Mouse (Mus musculus) cerebellum, adult 2 months (tissue): Measurements from ENCODE around the gene Zcchc13. TPM values are rescaled to one million over a fixed set of nuclear protein-coding genes. Genes with fewer than 3 reads are reported as not detected.
"Not testable (repeated sequence)": the region's sequence is repeated elsewhere in the genome, so short reads cannot be mapped to it uniquely, and the experiment has no call there.

Experiments
- DNase-seq, 2 experiments: peaks; one replicate each; pipeline ENCODE4 v3.0.0; 2021
- H3K27ac ChIP-seq: fragments of 200-500 bp; 2 replicates; pipeline ENCODE4 v1.5.1; 2012; ENCODE audit warnings: low read length, control low read depth, inconsistent platforms; ENCODE audit not compliant: insufficient read depth
- H3K27me3 ChIP-seq: fragments of 200-500 bp; 2 replicates; pipeline ENCODE4 v1.6.1; 2012; ENCODE audit warnings: inconsistent platforms, mild to moderate bottlenecking, low read length, moderate library complexity; ENCODE audit not compliant: control insufficient read depth, insufficient read depth
- H3K4me1 ChIP-seq: fragments of 200-500 bp; 2 replicates; pipeline ENCODE4 v1.6.1; 2011; ENCODE audit warnings: low read length; ENCODE audit not compliant: control insufficient read depth, insufficient read depth
- H3K4me3 ChIP-seq: fragments of 200-500 bp; replicated peaks from 2 replicates; pipeline ENCODE3; 2011; ENCODE audit warnings: mild to moderate bottlenecking, low read depth, low read length, control low read depth; ENCODE audit not compliant: insufficient read depth
- CTCF ChIP-seq: fragments of 200-500 bp; IDR thresholded peaks from 2 replicates; pipeline ENCODE4 v1.5.1; 2011; ENCODE audit warnings: low read depth, mild to moderate bottlenecking, control low read depth, low read length, moderate library complexity, borderline replicate concordance; ENCODE audit not compliant: insufficient read depth
- POLR2A ChIP-seq: fragments of 200-500 bp; IDR thresholded peaks from 2 replicates; pipeline ENCODE4 v1.6.1; 2011; ENCODE audit warnings: low read length, control low read depth, borderline replicate concordance; ENCODE audit not compliant: insufficient read depth
- WGBS: fragments of 180-500 bp; shearing (Covaris S2); methylation state at CpG from one replicate; pipeline ENCODE4 v1.1.7; 2018; 5-methylcytosine and 5-hydroxymethylcytosine counted together
- polyA plus RNA-seq: library from polyadenylated mRNA; depleted of rRNA; stranded (reverse); fragments of >200 nt; gene quantifications from 2 replicates; pipeline ENCODE4 v1.2.3, GENCODE M21; 2012; rRNA removed

Zcchc13 gene
- polyA plus RNA-seq, 1 experiment = 0.13 TPM

DNA sequence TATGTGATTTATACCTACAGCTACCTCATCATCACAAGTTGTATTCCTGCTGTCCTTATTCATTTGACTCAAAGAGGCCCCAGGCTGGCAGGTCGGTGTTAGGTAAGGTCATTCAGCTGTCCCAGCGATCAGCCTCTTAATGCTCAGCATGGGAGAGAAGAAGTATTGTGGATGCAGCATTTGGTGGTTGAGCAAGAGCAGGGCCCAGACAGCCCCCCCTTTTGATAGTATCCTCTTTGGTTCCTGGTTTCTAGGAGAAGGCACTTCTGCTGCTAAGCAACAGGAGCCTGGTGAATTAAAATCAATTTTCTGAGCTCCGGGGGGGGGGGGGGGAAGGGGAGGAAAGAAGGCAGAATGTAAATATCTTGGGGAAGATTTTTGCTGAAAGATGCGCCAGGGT, 28.6 kb downstream of the Zcchc13 start:
- WGBS = 22% methylated on average over 4 of the region's 4 CpGs
- DNase-seq = no peak
- Histone ChIP-seq H3K4me3 (no peak overlapping the region), H3K4me1 (no peaks in the 10 kb centered on the region), H3K27ac (no peak overlapping the region), H3K27me3 (no peaks in the 10 kb centered on the region)
- TF ChIP-seq CTCF = no peak
- TF ChIP-seq POLR2A = no peak

DNA sequence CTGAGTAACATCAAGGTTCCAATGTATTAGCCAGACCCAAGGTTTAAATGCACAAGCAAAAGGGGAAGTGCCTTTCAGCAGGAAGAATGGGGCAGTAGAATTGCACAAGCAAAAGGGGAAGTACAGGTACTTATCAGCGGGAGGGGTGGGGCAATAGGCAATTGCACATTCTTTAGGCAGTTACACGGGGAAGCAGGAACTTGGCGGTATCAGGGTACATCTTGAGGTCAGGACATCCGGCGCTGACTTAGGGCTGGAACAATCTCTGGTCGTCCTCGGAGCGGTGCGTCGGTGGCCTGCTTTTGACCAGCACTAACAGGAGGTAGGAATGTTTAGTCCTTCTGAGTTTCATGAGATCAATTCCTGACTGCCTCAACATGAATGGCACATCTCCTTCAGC, 34.1 kb downstream of the Zcchc13 start:
- not testable (repeated sequence) for H3K4me1 ChIP-seq, H3K4me3 ChIP-seq, H3K27me3 ChIP-seq, DNase-seq, H3K27ac ChIP-seq
- 91% methylated on average over 10 of the region's 10 CpGs for WGBS

DNA sequence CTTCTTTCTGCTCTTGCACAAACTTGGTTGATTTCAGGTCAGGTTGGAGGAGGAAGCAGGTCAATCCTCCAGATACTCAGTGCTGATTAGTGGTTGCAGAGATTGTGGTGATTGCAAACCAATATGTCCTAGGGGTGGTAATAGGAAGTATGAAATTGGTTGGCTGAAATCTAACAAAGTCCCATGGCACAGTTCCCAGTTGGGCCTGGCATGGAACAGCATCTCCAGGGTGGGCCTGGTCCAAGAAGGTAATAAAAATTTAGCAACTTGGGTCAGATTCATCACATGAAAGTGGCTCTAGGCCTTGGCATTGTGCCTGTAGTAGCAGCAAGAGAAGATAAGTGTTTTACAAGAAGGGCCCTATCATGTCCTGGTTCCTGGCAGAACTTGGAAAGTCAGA, 39.9 kb downstream of the Zcchc13 start:
- no peaks in the 10 kb centered on the region for H3K4me1 ChIP-seq
- no peak overlapping the region for H3K4me3 ChIP-seq
- TF ChIP-seq POLR2A = no peak
- TF ChIP-seq CTCF = no peak
- no peak overlapping the region for H3K27ac ChIP-seq
- H3K27me3 ChIP-seq = no peaks in the 10 kb centered on the region
- DNase-seq = no peak

DNA sequence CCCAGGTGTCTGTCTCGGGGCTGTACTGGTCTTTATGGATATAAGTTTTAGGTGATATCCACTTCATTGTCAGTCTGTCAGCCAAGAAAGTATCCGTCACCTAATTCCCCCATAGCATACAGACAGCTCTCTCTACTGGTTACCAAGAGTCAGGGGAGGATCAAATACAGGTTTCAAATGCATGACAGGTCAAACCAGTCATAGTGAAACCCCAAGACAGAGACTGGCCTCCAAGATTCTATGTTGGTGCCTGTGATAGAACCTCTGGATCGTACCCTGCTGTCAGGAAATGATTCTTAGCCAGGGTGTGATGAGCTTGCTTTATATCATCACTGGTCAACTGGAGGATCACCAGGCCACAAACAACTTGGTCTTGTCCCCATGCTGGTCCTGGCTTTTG, 43.4 kb downstream of the Zcchc13 start:
- Histone ChIP-seq H3K27ac (no peak overlapping the region), H3K4me1 (no peaks in the 10 kb centered on the region), H3K4me3 (no peak overlapping the region), H3K27me3 (no peaks in the 10 kb centered on the region)
- WGBS = 87% methylated on average over 3 of the region's 3 CpGs
- DNase-seq = no peak
- TF ChIP-seq CTCF = no peak
- TF ChIP-seq POLR2A = no peak

DNA sequence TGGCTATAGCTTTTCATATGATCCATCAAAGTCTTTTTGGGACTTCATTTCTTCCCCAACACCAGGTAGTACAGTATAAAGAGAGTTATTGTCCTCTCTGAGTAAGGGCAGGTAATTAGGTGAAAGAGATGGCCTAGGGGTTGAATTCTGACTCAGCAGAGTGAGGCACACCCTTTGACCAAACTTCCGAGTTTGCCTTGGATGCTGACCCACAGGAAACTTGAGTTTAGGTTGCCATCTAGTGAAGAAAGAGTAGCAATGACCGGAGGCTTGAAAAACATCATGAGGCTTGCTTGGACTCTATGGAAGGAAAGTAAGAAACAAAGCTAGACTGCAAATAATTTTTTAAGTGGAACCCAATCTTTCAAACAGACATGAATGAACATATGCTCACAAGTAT, 44.3 kb downstream of the Zcchc13 start:
- no peak overlapping the region for H3K27ac ChIP-seq
- WGBS = 29% methylated on average over 2 of the region's 2 CpGs
- TF ChIP-seq POLR2A (no peak), CTCF (no peak)
- H3K4me1 ChIP-seq = no peaks in the 10 kb centered on the region
- H3K27me3 ChIP-seq = no peaks in the 10 kb centered on the region
- DNase-seq = no peak
- H3K4me3 ChIP-seq = no peak overlapping the region

Other genes with a start within 250 kb of the Zcchc13 start
- gene Tsx, start 216.1 kb upstream of the Zcchc13 start, polyA plus RNA-seq = 0.38 TPM in 2 replicates
- 0.34 TPM in 1 of 2 replicates, not detected in the other for gene Gm26992, start 208.6 kb upstream of the Zcchc13 start, polyA plus RNA-seq
- 12.3 and 12.8 TPM in 2 replicates for gene Slc16a2, start 191.4 kb downstream of the Zcchc13 start, polyA plus RNA-seq